In the genomic region with DNA sequence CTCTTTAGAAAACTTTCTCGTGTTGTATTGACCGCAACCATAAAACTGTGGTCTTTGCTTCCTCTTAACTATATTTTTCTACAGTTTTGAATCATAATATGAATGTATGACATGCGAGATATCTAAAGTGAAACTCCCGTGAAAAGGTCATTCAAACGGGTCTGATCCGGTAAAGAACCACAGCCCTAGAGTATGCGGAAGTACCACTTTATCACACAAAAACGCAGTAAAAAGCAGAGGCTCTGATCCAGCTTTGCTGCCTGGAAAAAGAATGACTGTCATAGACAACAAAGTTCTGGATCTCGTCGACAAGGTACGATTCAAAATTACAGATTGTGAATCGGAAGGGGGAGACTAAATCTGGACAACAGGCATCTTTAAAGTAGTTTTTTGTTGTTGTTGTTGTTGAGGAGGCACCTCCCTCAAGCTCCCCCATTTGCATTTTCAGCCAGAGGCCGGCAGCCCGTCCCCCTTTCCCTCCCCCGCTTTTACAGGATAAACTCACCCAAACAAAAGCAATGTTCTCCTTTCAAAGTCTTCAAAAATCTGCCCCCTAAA, we compare ENCODE assay signal across 8 mouse cellular contexts. TPM values are rescaled to one million over a fixed set of nuclear protein-coding genes. Genes with fewer than 3 reads are reported as not detected.
A peak's percentile ranks its signal among the peaks of the same experiment; 100 is the strongest.
DNase-seq lines count a peak whose midpoint lies in the region; ATAC-seq and TF ChIP-seq lines count a peak whose summit lies in the region.

No protein-coding gene starts in this region.

- WGBS in kidney, adult 2 months: 4% methylated on average over 15 of the region's 15 CpGs
- 8% methylated on average over 15 of the region's 15 CpGs for WGBS in lung, postnatal 0 days
- 7% methylated on average over 15 of the region's 15 CpGs for WGBS in stomach, embryonic 15.5 days

- H3K4me2 ChIP-seq in lung, postnatal 0 days (replicated peaks; ENCODE audit: low read depth, low read length): peak overlapping the region; percentile 46
- H3K4me2 ChIP-seq in stomach, embryonic 15.5 days: peak overlapping the region; percentile 50

- peak overlapping the region; percentile 96 for H3K27ac ChIP-seq in kidney, adult 2 months (ENCODE audit: insufficient read depth, low read depth, low read length)
- peak overlapping the region; percentile 61; the same call in 1 of the 2 replicates for H3K27ac ChIP-seq in lung, postnatal 0 days (ENCODE audit: low read length)
- peak overlapping the region; percentile 11; the same call in 1 of the 2 replicates for H3K27ac ChIP-seq in stomach, embryonic 15.5 days

- no peaks in the 10 kb centered on the region for H3K4me1 ChIP-seq in kidney, adult 2 months (ENCODE audit: control insufficient read depth, insufficient read depth, low read length)
- no peaks in the 10 kb centered on the region for H3K4me1 ChIP-seq in lung, postnatal 0 days (ENCODE audit: insufficient read depth, low read depth, low read length)
- H3K4me1 ChIP-seq in stomach, embryonic 15.5 days: no peaks in the 10 kb centered on the region

- H3K9ac ChIP-seq in lung, postnatal 0 days (replicated peaks; ENCODE audit: low read depth): peak overlapping the region; percentile 17; the same call in 1 of the 2 replicates
- peak overlapping the region; percentile 9; the same call in 1 of the 2 replicates for H3K9ac ChIP-seq in stomach, embryonic 15.5 days

- TF ChIP-seq CTCF in kidney, adult 2 months (conservative IDR thresholded peaks at IDR 0.05; ENCODE audit: insufficient read depth, insufficient read length, low read depth, low read length): no peak
- TF ChIP-seq CTCF in lung, postnatal 0 days (IDR thresholded peaks at IDR 0.05): no peak

- ATAC-seq in lung, postnatal 0 days: peak; percentile 70
- ATAC-seq in stomach, embryonic 15.5 days (ENCODE audit: insufficient read depth, low FRiP score, low read depth): peak; percentile 31; the same call in 1 of the 2 replicates

- DNase-seq in 3134 (ENCODE audit: extremely low read depth, insufficient read length, low spot score): peak; percentile 25
- DNase-seq in adrenal gland, postnatal 25 days: peak; percentile 1
- peak; percentile 1 for DNase-seq in gonadal fat pad, adult 2 months (ENCODE audit: low read depth)
- DNase-seq in kidney, adult 2 months: peak; percentile 35
- peak; percentile 46 for DNase-seq in lung, postnatal 0 days (ENCODE audit: low spot score)
- DNase-seq in frontal cortex, postnatal 25 days (ENCODE audit: low spot score in 2 of 2): no peak
- DNase-seq in left cerebral cortex, postnatal 14 days (ENCODE audit: low spot score in 2 of 2): no peak

- no peak for TF ChIP-seq EP300 in lung, postnatal 0 days (IDR thresholded peaks at IDR 0.05)

- H3K27me3 ChIP-seq in kidney, adult 2 months (replicated peaks; ENCODE audit: control insufficient read depth, insufficient read depth, low read length): no peaks in the 10 kb centered on the region
- no peaks in the 10 kb centered on the region for H3K27me3 ChIP-seq in lung, postnatal 0 days (replicated peaks; ENCODE audit: insufficient read depth, low read length)
- no peaks in the 10 kb centered on the region for H3K27me3 ChIP-seq in stomach, embryonic 15.5 days (replicated peaks)

- peak overlapping the region; percentile 61 for H3K4me3 ChIP-seq in kidney, adult 2 months (ENCODE audit: insufficient read depth, low read depth, low read length)
- peak overlapping the region; percentile 53 for H3K4me3 ChIP-seq in lung, postnatal 0 days (ENCODE audit: low read depth, low read length)
- H3K4me3 ChIP-seq in stomach, embryonic 15.5 days (replicated peaks): peak overlapping the region; percentile 47

- intact Hi-C loops in left cerebral cortex, postnatal 14 days (cut with DNase I): no loop called here

- H3K9me3 ChIP-seq in lung, postnatal 0 days (ENCODE audit: low read length): no peaks in the 10 kb centered on the region
- no peaks in the 10 kb centered on the region for H3K9me3 ChIP-seq in stomach, embryonic 15.5 days

- H3K36me3 ChIP-seq in kidney, adult 2 months (ENCODE audit: control insufficient read depth, insufficient read depth, low read length): no peaks in the 10 kb centered on the region
- no peaks in the 10 kb centered on the region for H3K36me3 ChIP-seq in lung, postnatal 0 days (ENCODE audit: insufficient read depth, low read length)
- H3K36me3 ChIP-seq in stomach, embryonic 15.5 days: no peaks in the 10 kb centered on the region

- no peak for TF ChIP-seq POLR2A in kidney, adult 2 months (IDR thresholded peaks at IDR 0.05; ENCODE audit: low read depth, low read length)

RNA-seq across cellular contexts. Expression of gene Trim12a, which starts 0.4 kb away (rescaled TPM):
- 15.5 and 24.4 TPM in 2 replicates for total RNA-seq in adrenal gland, postnatal 25 days (2021)
- polyA plus RNA-seq in gonadal fat pad, adult 2 months (2012; rRNA removed): 3.6 and 3.8 TPM in 2 replicates
- 1.9 and 3.1 TPM in 2 replicates for polyA plus RNA-seq in kidney, adult 2 months (2012; rRNA removed)
- polyA plus RNA-seq in lung, postnatal 0 days (2015; fragmentation: Nextera tagmentation; extraction: Ambion mirVana): 10.8 and 11.7 TPM in 2 replicates
- 6.2 TPM in 2 replicates for polyA plus RNA-seq in stomach, embryonic 15.5 days (2015; fragmentation: Nextera tagmentation; extraction: Ambion mirVana)
- total RNA-seq in left cerebral cortex, postnatal 14 days (2021): 1 to 10 TPM; 1.4 to 2.2 TPM

RNA-seq across cellular contexts. Expression of gene Trim34b, which starts 14.4 kb away (rescaled TPM):
- 0.79 and 1.00 TPM in 2 replicates for total RNA-seq in adrenal gland, postnatal 25 days (2021)
- polyA plus RNA-seq in gonadal fat pad, adult 2 months (2012; rRNA removed): 3.6 and 4.3 TPM in 2 replicates
- polyA plus RNA-seq in kidney, adult 2 months (2012; rRNA removed): 2.3 TPM in 2 replicates
- polyA plus RNA-seq in lung, postnatal 0 days (2015; fragmentation: Nextera tagmentation; extraction: Ambion mirVana): 0.07 TPM in 1 of 2 replicates, not detected in the other
- polyA plus RNA-seq in stomach, embryonic 15.5 days (2015; fragmentation: Nextera tagmentation; extraction: Ambion mirVana): 0.06 TPM in 1 of 2 replicates, not detected in the other
- total RNA-seq in left cerebral cortex, postnatal 14 days (2021): under 1 TPM in 1 of 2 experiments, not detected in 1; 0.26 TPM

RNA-seq across cellular contexts. Expression of gene Trim5, which starts 27.0 kb away (rescaled TPM):
- total RNA-seq in adrenal gland, postnatal 25 days (2021): 5.7 and 7.3 TPM in 2 replicates
- polyA plus RNA-seq in gonadal fat pad, adult 2 months (2012; rRNA removed): 0.42 TPM in 2 replicates
- 0.30 and 0.42 TPM in 2 replicates for polyA plus RNA-seq in kidney, adult 2 months (2012; rRNA removed)
- polyA plus RNA-seq in lung, postnatal 0 days (2015; fragmentation: Nextera tagmentation; extraction: Ambion mirVana): 1.1 and 1.6 TPM in 2 replicates
- polyA plus RNA-seq in stomach, embryonic 15.5 days (2015; fragmentation: Nextera tagmentation; extraction: Ambion mirVana): 0.50 and 0.61 TPM in 2 replicates
- total RNA-seq in left cerebral cortex, postnatal 14 days (2021): under 1 TPM; 0.38 to 0.55 TPM

RNA-seq across cellular contexts. Expression of gene Trim12c, which starts 38.3 kb away (rescaled TPM):
- total RNA-seq in adrenal gland, postnatal 25 days (2021): 14.2 and 19.2 TPM in 2 replicates
- polyA plus RNA-seq in gonadal fat pad, adult 2 months (2012; rRNA removed): 5.0 and 5.3 TPM in 2 replicates
- 2.4 and 3.4 TPM in 2 replicates for polyA plus RNA-seq in kidney, adult 2 months (2012; rRNA removed)
- polyA plus RNA-seq in lung, postnatal 0 days (2015; fragmentation: Nextera tagmentation; extraction: Ambion mirVana): 3.1 and 3.6 TPM in 2 replicates
- polyA plus RNA-seq in stomach, embryonic 15.5 days (2015; fragmentation: Nextera tagmentation; extraction: Ambion mirVana): 2.4 and 2.5 TPM in 2 replicates
- total RNA-seq in left cerebral cortex, postnatal 14 days (2021): 1 to 10 TPM; 1.1 to 1.2 TPM

RNA-seq across cellular contexts. Expression of gene Trim30b, which starts 54.8 kb away (rescaled TPM):
- 0.12 TPM in 1 of 2 replicates, not detected in the other for total RNA-seq in adrenal gland, postnatal 25 days (2021)
- polyA plus RNA-seq in gonadal fat pad, adult 2 months (2012; rRNA removed): 0.11 and 0.12 TPM in 2 replicates
- polyA plus RNA-seq in kidney, adult 2 months (2012; rRNA removed): 0.03 and 0.25 TPM in 2 replicates
- 0.52 and 0.75 TPM in 2 replicates for polyA plus RNA-seq in lung, postnatal 0 days (2015; fragmentation: Nextera tagmentation; extraction: Ambion mirVana)
- polyA plus RNA-seq in stomach, embryonic 15.5 days (2015; fragmentation: Nextera tagmentation; extraction: Ambion mirVana): 0.19 and 0.33 TPM in 2 replicates
- not detected for total RNA-seq in left cerebral cortex, postnatal 14 days (2021)

Comparison
In these comparisons a context has a peak if more than half of its experiments do, and no peak if none do; other contexts are left out.
1. DNase-seq: peak in 3134 (single experiment), adrenal gland, postnatal 25 days (single experiment), gonadal fat pad, adult 2 months (single experiment), kidney, adult 2 months (single experiment) and lung, postnatal 0 days (single experiment); none in frontal cortex, postnatal 25 days (0 of 2) and left cerebral cortex, postnatal 14 days (0 of 2).
2. H3K27ac ChIP-seq: peak in every context shown above with its lines; median percentile 96 in kidney, adult 2 months; 61 in lung, postnatal 0 days; 11 in stomach, embryonic 15.5 days.
3. Peak in every context shown above with its lines, with median percentiles within 50 percentile points of each other: H3K4me3 ChIP-seq.